Mouse (Mus musculus) activated CD4-positive, CD25-positive, alpha-beta regulatory T cell, adult 9 weeks (primary cell): ENCODE results near the gene Zcwpw1. TPM values are rescaled to one million over a fixed set of nuclear protein-coding genes. Genes with fewer than 3 reads are reported as not detected.

ENCODE experiments used
- polyA plus RNA-seq: library from polyadenylated mRNA; unstranded; fragments of 100-300 nt; shearing (Covaris generic); gene quantifications from one replicate; pipeline ENCODE4 v1.2.1, GENCODE M21; 2017

The Zcwpw1 gene
- 10.8 TPM for polyA plus RNA-seq

GRCm38 (mm10) chr5:137787151-137787928 lies at the start of gene Zcwpw1, which contains the start of gene Mepce:
Zcwpw1 (plus strand) TSS chr5:137787798.
Mepce (minus strand) TSS chr5:137787655.

GRCm38 (mm10) chr5:137741023-137741931 lies 46.3 kb upstream of the Zcwpw1 start, which contains the start of gene Nyap1:
Nyap1 (minus strand) TSS chr5:137741607.

GRCm38 (mm10) chr5:137745214-137746171 lies 42.1 kb upstream of the Zcwpw1 start, which contains the start of gene Tsc22d4:
Tsc22d4 (plus strand) TSS chr5:137745730.

GRCm38 (mm10) chr5:137778635-137779034 lies 9.0 kb upstream of the Zcwpw1 start, which contains the start of gene Ppp1r35:
Ppp1r35 (plus strand) TSS chr5:137778849.

GRCm38 (mm10) chr5:137835966-137836520 lies 48.4 kb downstream of the Zcwpw1 start, which contains the start of gene Pilra:
Pilra (minus strand) TSS chr5:137836281.

GRCm38 (mm10) chr5:137857960-137858710 lies 70.5 kb downstream of the Zcwpw1 start, which contains the start of gene Pilrb1:
Pilrb1 (minus strand) TSS chr5:137858106.

GRCm38 (mm10) chr5:137871644-137872380 lies 84.2 kb downstream of the Zcwpw1 start, which contains the start of gene Pilrb2:
Pilrb2 (minus strand) TSS chr5:137871815.

Other genes starting within 250 kb of the Zcwpw1 start
- not detected for gene Actl6b, start 234.3 kb upstream of the Zcwpw1 start, polyA plus RNA-seq
- 0.68 TPM for gene Tfr2, start 218.0 kb upstream of the Zcwpw1 start, polyA plus RNA-seq
- 94.8 TPM for gene Mospd3, start 186.7 kb upstream of the Zcwpw1 start, polyA plus RNA-seq
- 2.3 TPM for gene Pcolce, start 174.0 kb upstream of the Zcwpw1 start, polyA plus RNA-seq
- 0.40 TPM for gene Fbxo24, start 158.8 kb upstream of the Zcwpw1 start, polyA plus RNA-seq
- gene Lrch4, start 158.7 kb upstream of the Zcwpw1 start, polyA plus RNA-seq, result 322 TPM
- 81.4 TPM for gene Gm20605, start 158.6 kb upstream of the Zcwpw1 start, polyA plus RNA-seq
- 137 TPM for gene Sap25, start 146.5 kb upstream of the Zcwpw1 start, polyA plus RNA-seq
- gene Irs3, start 142.1 kb upstream of the Zcwpw1 start, polyA plus RNA-seq, result not detected
- 31.3 TPM for gene Agfg2, start 103.1 kb upstream of the Zcwpw1 start, polyA plus RNA-seq
- 1.7 TPM for gene Nyap1, start 46.2 kb upstream of the Zcwpw1 start, polyA plus RNA-seq
- gene Tsc22d4, start 42.1 kb upstream of the Zcwpw1 start, polyA plus RNA-seq, result 458 TPM
- 27.6 TPM for gene Ppp1r35, start 8.9 kb upstream of the Zcwpw1 start, polyA plus RNA-seq
- 17.9 TPM for gene Mepce, start 143 bp upstream of the Zcwpw1 start, polyA plus RNA-seq
- 1.9 TPM for gene Pilra, start 48.5 kb downstream of the Zcwpw1 start, polyA plus RNA-seq
- 0.88 TPM for gene Pilrb1, start 70.3 kb downstream of the Zcwpw1 start, polyA plus RNA-seq
- 0.77 TPM for gene Pilrb2, start 84.0 kb downstream of the Zcwpw1 start, polyA plus RNA-seq
- not detected for gene Cyp3a13, start 133.8 kb downstream of the Zcwpw1 start, polyA plus RNA-seq
- not detected for gene Gjc3, start 175.3 kb downstream of the Zcwpw1 start, polyA plus RNA-seq
- gene Azgp1, start 193.7 kb downstream of the Zcwpw1 start, polyA plus RNA-seq, result not detected
- not detected for gene Smok3a, start 233.5 kb downstream of the Zcwpw1 start, polyA plus RNA-seq
- not detected for gene Smok3b, start 233.6 kb downstream of the Zcwpw1 start, polyA plus RNA-seq